Mouse (Mus musculus) left cerebral cortex, adult 8-10 months (tissue): ENCODE measurements around the gene Gcnt4. TPM values are rescaled to one million over a fixed set of nuclear protein-coding genes. Genes with fewer than 3 reads are reported as not detected.
"Not testable (repeated sequence)": the region's sequence is repeated elsewhere in the genome, so short reads cannot be mapped to it uniquely, and the experiment has no call there.

Source experiments
- DNase-seq, 2 experiments: peaks; one replicate each; pipeline ENCODE4 v3.0.0; 2022; ENCODE audit warnings: low spot score in 2 of 2
- total RNA-seq, 4 experiments: library from RNA; stranded (reverse); gene quantifications; 2 replicates each; pipeline ENCODE4 v1.2.4; 2022

The Gcnt4 gene
- total RNA-seq = 10 to 100 TPM; 10.6 to 16.4 (median 11.2) TPM

DNA sequence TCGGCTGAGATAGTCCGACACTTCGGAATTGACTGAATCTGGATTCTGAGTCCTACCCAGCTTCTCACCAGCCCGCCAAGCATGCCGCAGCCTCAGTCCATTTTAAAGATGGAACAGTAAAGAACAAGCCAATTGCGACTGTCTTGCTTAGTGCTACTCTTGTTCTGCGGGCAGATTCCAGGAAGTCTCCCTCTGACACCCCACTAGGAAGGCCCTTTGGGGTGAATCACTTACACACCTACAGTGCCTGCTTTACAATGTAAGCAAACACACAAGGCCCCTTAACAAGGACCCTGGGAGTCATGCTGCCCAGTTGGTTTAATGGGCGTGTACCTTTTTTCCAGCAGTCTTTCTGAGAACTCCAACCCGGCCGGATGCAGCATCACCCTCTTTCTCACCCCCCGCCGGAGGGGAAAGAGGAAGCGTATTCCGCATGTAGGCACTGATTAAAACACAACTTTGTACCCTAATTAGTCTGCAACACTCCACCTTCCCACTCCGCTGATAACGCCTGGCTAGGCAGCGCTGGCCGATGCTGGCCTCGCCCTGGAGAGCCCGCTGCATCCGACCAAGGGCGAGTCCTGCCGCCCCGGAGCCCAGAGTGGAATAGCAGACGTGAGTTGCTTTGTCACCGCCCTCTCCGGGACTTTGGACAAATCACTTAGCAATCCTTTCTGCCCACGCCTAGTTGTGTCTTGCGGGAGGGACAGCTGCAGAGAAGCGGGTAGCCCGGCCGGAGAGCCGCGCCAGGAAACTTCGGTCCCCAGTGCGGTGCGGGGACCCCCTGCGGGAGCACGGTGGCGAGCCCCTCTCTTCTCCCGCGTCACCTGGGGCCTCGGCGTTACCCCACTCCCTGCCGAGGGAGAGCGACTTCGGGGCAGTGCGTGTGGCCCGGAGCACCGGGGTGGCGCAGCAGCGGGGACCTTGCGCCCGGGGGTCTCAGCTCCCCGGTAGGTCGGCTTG, at the start of gene Gcnt4:
TSS of gene Gcnt4 (plus strand) at position 691 of the 963 bp plus-strand sequence.
- DNase-seq = peak in 1 of 2 experiments; percentile 41

- peak; percentile 10 to 27 for DNase-seq
These were observed 46.0 kb upstream of the Gcnt4 start for GRCm38 (mm10) chr13:96878220-96879057.

DNA sequence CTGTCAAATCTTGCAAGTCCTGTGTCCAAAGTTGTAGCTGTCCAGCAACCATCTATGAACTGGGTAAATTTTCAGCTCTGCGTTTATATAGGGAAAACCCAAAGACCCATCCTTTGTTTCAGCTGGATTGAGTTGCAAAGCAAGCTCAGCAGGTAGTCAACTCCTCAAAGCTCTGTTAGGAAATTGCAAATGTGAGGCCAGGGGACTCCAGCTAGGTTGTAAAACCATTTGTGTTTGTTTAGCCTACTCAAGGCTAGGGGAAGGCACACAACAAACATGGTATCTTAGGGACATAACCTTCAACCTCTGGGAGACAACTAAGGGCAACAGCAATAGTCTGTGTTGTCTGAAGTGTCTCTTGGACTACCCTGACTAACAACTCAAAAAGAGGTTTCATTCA, 40.0 kb upstream of the Gcnt4 start:
- no peak for DNase-seq

DNA sequence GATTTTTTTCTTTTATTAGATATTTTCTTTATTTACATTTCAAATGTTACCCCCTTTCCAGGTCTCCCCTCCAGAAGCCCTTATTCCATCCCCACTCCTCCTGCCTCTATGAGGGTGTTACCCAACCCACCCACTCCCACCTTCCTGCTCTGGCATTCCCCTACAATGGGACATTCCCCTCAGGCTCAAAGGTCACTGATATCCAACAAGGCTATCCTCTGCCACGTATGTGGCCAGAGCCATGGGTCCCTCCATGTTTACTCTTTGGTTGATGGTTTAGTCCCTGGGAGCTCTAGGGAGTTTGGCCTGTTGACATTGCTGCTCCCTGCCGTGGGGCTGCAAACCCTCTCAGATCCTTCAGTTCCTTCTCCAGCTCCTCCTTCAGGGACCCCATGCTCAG, 34.5 kb upstream of the Gcnt4 start:
- DNase-seq = no peak

- DNase-seq = no peak
These were observed 29.3 kb upstream of the Gcnt4 start for GRCm38 (mm10) chr13:96895144-96895543.

DNA sequence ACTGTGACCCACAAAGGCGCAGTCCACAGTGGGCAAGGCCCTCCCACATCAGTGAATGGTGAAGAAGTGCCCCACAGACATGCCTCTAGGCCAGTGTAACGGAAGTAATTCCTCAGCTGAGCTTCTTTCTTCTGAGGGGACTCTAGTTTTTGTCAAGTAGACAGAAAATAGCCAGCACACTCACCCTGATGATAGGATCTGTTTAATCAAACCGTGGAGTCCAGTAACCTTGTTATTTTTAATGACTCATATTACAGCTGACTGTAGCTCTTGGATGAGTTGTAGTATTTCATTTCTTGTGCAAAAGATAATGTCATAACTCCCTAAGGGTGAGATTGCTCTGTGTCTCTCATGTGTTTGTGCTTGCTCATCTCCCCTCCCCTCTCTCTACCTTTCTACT, 17.8 kb upstream of the Gcnt4 start:
- no peak for DNase-seq

DNA sequence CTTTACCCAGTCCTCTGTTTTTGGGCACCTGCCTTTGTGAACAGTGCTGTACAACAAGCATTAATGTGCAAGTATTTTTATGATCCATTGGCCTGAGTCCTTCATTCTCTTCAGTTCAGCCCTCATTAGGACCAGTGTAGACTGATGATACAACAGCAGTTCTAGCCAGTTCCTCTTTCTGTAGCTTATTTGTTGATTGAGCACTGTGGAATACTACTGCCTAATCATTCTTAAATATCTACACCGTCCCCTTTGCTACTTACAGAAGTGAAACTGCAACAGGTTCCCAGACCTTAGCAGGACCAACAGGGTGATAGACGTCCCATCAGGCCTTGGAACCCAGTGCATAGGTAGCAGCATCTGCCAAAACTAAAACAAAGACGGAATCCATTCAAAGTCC, 13.3 kb upstream of the Gcnt4 start:
- no peak for DNase-seq

- not testable (repeated sequence) for DNase-seq
These were observed 1.4 kb upstream of the Gcnt4 start for GRCm38 (mm10) chr13:96923134-96923533.

DNA sequence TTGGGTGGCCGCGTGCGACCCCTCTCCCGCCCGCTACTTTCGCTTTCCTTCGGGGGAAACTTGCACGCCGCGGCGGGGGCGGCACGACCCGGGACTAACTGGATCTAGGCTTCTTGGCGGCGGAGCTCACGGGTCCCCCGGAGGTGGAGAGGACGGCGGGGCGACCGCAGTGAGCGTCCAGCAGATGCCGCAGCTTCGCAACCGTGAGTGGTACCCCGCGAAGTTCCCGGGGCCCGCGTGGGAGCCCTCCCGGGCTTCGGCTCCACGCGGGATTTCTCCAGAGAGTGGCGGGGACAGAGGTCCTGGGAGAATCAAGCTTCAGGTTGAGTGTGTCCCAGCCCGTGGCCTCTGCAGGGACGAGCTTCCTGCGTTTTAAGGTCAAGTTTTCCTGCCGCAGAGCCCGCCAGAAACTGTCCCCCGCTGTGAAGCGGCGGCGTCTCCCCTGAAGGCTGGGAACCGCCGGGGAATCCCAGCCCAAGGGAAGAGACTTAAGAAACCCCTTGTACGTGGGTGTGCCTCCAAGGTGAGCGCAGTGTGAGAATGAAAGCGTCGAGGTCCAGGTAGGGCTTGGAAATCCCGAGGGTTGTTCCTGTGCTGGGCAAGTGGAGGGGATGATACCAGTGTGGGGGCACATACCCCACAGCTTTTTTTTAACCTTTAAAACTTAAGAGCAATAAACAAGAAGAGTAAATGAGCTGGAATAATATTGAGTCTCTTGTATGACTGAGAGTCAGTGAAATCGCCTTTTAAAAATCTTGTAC, 676 bp downstream of the Gcnt4 start:
- DNase-seq = no peak

GRCm38 (mm10) chr13:96925991-96926725, 1.7 kb downstream of the Gcnt4 start:
- peak in 1 of 2 experiments; percentile 40 for DNase-seq

- no peak for DNase-seq
These were observed 3.3 kb downstream of the Gcnt4 start for GRCm38 (mm10) chr13:96927781-96928180.

- DNase-seq = peak in 1 of 2 experiments; percentile 68
These were observed 4.0 kb downstream of the Gcnt4 start for GRCm38 (mm10) chr13:96928432-96929039.

DNA sequence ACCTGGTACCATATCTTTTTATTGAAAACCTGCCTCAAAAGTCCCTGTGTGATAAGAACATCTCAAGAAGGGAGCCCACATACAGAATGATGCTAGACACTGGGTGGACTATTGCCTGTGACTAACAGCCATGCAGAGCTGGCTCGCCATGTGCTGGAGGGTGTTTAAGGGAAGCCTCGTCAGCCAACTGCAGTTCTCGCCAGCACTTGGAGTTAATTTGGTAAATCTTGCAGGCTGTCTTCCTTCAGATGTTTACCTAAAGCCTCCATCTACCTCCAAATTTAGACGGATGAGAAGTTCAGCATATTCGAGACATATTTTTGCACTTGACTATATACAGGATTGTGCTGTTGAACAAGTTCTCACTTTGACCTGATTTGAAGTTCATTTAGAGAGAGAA, 8.3 kb downstream of the Gcnt4 start:
- peak in 1 of 2 experiments; percentile 87 for DNase-seq

DNA sequence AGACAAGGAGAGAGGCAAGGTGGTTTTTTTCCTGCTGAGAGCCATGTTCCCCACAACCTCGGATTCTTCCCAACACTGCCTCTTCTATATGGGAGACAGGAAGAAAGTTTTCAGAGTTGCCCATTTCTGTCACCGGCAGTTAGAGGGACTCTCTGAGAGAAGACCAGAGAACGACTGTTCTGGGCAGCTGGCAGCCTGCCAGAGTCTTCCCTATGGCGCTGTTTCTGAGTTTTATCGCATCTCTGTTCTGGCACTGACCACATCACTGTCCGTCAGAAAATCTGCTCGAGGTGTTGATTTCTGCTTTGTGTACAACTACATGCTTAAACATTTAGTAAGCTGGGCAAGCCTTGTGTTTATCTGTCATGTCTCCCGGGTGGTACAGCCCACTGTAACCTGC, 8.9 kb downstream of the Gcnt4 start:
- DNase-seq = no peak

DNA sequence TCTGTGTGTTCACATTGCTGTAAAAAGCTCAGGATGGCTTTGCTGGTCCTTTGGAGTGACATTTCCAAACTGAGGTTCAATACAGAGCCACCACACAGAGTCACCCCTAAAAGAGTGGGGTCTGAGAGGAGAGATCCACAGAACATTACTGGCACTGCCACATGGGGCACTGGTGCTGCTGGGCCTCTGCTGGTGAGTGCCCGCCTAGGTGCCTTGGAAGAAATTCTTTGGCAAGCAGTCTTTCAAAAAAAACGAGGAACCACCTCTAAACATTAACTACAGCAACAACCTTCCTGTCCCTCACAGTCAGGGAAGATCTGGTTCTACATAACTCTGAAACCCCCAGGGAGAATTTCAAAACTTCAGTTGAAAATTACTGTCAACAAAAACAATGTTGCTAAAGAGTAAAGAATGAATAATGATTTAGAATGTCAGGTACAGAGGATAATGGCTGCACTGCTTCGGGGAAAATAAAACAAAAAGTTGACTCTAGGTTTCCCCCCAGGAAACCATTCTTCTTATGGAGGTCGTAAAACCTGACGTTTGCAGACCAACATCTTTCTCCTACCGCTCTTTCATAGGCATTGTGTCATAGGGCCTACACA, 11.8 kb downstream of the Gcnt4 start:
- no peak for DNase-seq

- DNase-seq = no peak
These were observed 12.6 kb downstream of the Gcnt4 start for GRCm38 (mm10) chr13:96937059-96937558.

- peak in 1 of 2 experiments; percentile 44 for DNase-seq
These were observed 15.2 kb downstream of the Gcnt4 start for GRCm38 (mm10) chr13:96939680-96940079.

GRCm38 (mm10) chr13:96941481-96941880, 17.0 kb downstream of the Gcnt4 start:
- not testable (repeated sequence) for DNase-seq

DNA sequence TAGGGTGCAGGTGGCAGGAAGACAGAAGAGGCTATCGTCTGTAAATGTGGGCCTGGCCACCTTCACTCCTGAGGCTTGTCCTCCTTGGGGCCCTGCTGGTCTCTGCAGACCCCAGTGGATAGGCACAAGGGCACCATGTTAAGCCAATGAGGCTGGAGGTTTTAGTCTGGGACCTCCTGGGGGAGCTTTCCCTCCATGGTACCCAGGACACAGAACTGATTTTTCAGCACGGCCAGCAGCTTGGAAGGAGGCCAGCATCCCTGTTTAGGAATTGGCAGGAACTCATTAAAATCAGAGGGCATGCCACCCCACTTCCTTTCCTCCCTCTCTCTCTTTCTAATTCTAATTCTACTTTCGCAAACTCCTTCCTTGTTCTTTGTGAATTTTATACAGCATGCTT, 19.1 kb downstream of the Gcnt4 start:
- DNase-seq = peak in 1 of 2 experiments; percentile 48
